Mouse (Mus musculus): Measurements from ENCODE around the gene Idh3b.

DNA sequence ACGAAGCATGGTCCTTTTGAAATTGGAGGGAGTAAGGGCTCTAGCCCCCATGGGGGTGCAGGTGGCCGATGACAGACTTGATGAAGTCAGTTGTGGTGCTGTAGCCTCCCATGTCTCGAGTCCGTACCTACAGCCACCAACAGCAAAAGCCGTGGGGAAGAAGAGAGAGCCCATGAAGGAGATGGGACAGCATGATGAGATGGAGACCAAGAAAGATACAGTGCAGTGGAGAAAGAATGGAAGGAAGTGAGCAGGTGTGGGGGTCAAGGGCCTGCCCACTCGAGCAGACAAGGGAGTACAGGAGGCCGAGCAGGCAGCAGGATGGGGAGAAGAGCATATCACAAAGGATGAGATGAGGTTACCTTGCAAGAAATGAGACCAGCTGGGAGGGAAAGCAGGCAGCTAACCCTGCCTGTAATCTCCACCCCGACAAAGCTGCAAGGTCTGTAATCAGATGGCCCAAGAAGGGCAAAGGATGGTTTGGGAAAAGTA, 4.7 kb downstream of the Idh3b start:
- no peak for TF ChIP-seq CTCF (IDR thresholded peaks at IDR 0.05)
- TF ChIP-seq EP300 (IDR thresholded peaks at IDR 0.05), result no peak
